Mouse (Mus musculus) MEL (cell line): ENCODE data around the gene Inava.

Experiments
- CTCF ChIP-seq, 3 experiments: IDR thresholded peaks in 2 of 3; conservative IDR thresholded peaks in 1 of 3; 2 replicates each; pipeline ENCODE4 v1.5.1; 2011 to 2012; ENCODE audit warnings: low read length in 3 of 3, low read depth in 2 of 3, mild to moderate bottlenecking in 2 of 3, improper control_type of control experiment in 1 of 3, inconsistent platforms in 1 of 3, mixed read lengths in 1 of 3, moderate library complexity in 1 of 3; ENCODE audit not compliant: control insufficient read depth in 1 of 3, insufficient read depth in 1 of 3, poor library complexity in 1 of 3, severe bottlenecking in 1 of 3
- EP300 ChIP-seq, 2 experiments: IDR thresholded peaks; 2 replicates each; pipeline ENCODE4 v1.6.1; 2011; ENCODE audit warnings: improper control_type of control experiment in 2 of 2, low read length in 2 of 2, low read depth in 1 of 2, mild to moderate bottlenecking in 1 of 2
- GATA1 ChIP-seq: IDR thresholded peaks from 2 replicates; pipeline ENCODE4 v1.6.1; 2011; ENCODE audit warnings: low read depth, low read length, improper control_type of control experiment
- HCFC1 ChIP-seq: IDR thresholded peaks from 2 replicates; pipeline ENCODE4 v1.6.1; 2012; ENCODE audit warnings: low read depth, mild to moderate bottlenecking, inconsistent platforms, low read length, improper control_type of control experiment, moderate library complexity
- POLR2A ChIP-seq, 2 experiments: IDR thresholded peaks; 2 replicates each; pipeline ENCODE4 v1.6.1; 2011 to 2012; ENCODE audit warnings: low read length in 2 of 2, mild to moderate bottlenecking in 2 of 2, control low read depth in 1 of 2, improper control_type of control experiment in 1 of 2, low read depth in 1 of 2, moderate library complexity in 1 of 2; ENCODE audit not compliant: control insufficient read depth in 1 of 2, insufficient read depth in 1 of 2, poor library complexity in 1 of 2
- RAD21 ChIP-seq: IDR thresholded peaks from 2 replicates; pipeline ENCODE4 v1.6.1; 2011; ENCODE audit warnings: mild to moderate bottlenecking, low read depth, low read length, improper control_type of control experiment
- UBTF ChIP-seq: IDR thresholded peaks from 2 replicates; pipeline ENCODE4 v1.6.1; 2012; ENCODE audit warnings: low read depth, mild to moderate bottlenecking, inconsistent platforms, low read length, improper control_type of control experiment, moderate library complexity, borderline replicate concordance; ENCODE audit not compliant: insufficient read depth
- ZMIZ1 ChIP-seq: IDR thresholded peaks from 2 replicates; pipeline ENCODE4 v1.6.1; 2012; ENCODE audit warnings: low read depth, mild to moderate bottlenecking, inconsistent platforms, low read length, improper control_type of control experiment, moderate library complexity

- TF ChIP-seq RAD21 (peak; percentile 85), CTCF (IDR thresholded peaks at IDR 0.05 in 2 of 3, conservative IDR thresholded peaks at IDR 0.05 in 1 of 3; ENCODE audit: control insufficient read depth in 1 of 3, insufficient read depth in 1 of 3, low read depth in 2 of 3, low read length in 3 of 3, poor library complexity in 1 of 3, severe bottlenecking in 1 of 3) (peak; percentile 61 to 83 (median 76)), EP300 (IDR thresholded peaks at IDR 0.05; ENCODE audit: low read depth in 1 of 2, low read length in 2 of 2) (no peak), UBTF (no peak), HCFC1 (no peak), GATA1 (no peak), POLR2A (IDR thresholded peaks at IDR 0.05; ENCODE audit: control insufficient read depth in 1 of 2, insufficient read depth in 1 of 2, low read depth in 1 of 2, low read length in 2 of 2, poor library complexity in 1 of 2) (no peak), ZMIZ1 (no peak)
Observed at GRCm38 (mm10) chr1:136212803-136213202, 21.3 kb downstream of the Inava start, which contains the start of gene Mroh3.
